Mouse (Mus musculus) frontal cortex, postnatal 25 days (tissue): ENCODE results near the gene Spire2.
"Not testable (repeated sequence)": the region's sequence is repeated elsewhere in the genome, so short reads cannot be mapped to it uniquely, and the experiment has no call there.

ENCODE experiments used
- DNase-seq, 2 experiments: peaks; one replicate each; pipeline ENCODE4 v3.0.0; 2022; ENCODE audit warnings: low spot score in 2 of 2

Gene Spire2

DNA sequence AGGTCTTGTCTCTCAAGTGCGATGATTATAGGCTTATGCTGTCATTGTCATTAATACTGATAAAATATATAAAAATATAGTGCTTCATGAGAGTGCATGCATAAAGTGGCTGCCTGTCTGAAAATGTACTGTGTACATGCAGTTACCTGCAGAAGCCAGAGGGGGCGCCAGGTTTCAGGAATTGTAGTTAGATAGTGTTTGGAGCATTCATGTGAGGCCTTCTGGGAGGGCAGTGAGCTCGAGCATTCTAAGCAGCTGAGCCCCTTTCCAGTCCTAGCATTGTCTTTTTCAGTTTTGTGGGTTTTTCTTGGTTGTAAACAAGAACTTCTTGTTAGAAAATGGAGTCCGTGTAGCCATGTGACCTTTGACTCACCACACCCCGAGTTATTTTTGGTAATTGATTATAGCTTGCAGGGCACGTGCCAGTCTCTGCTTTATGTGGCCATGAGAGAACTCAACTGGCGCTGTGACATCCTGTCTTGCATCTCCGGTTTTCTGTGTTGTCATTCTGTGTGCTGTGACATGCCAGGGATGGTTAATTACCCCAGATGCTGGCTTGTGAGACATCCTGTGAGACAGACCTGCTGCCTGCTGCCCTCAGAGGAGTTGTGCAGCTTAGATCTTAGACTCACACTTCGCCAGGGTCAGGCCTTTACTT is 52.5 kb downstream of the Spire2 start:
- DNase-seq, result no peak

- no peak for DNase-seq
These were observed 54.5 kb downstream of the Spire2 start for GRCm38 (mm10) chr8:123387041-123387440.

DNA sequence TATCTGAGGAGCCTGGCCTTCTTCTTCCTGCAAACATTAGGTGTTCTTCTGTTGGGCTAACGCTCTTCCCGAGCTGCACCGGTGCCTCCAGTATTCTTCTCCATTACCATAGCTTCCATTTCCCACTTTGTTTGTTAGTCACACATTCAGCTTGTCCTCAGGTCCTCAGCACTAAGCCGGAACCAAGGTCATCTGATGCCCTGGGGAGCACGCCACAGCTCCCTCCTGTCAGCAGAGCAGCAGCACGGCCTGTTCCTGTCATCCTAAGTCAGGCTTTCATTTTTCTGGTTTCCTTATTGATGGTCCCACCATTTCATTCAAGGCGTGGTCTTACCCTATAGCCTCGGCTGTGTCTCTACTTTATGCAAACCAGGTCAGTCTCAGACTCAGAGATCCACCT is 55.3 kb downstream of the Spire2 start:
- DNase-seq, result no peak

GRCm38 (mm10) chr8:123389026-123389425 is 56.5 kb downstream of the Spire2 start:
- DNase-seq, result no peak

DNA sequence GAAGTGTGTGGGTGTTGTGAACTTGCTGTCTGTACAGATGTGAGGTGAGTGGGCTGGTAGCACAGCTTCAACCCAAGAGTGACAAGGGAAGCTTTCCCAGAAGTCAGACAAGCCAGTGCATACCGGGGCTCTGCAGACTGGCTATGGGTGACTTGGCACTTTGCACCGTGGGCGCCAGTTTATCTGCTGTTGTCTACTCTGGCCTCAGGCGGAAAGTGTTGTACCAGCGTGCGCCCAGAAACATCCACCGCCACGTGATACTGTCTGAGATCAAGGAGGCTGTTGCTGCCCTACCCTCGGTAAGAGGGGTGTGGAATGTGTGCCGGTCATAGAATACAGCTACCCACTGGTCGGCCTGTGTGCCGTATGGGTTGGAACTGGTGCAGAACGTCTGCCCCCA is 65.8 kb downstream of the Spire2 start:
- DNase-seq, result no peak

GRCm38 (mm10) chr8:123401936-123402335 is 69.4 kb downstream of the Spire2 start:
- DNase-seq, result no peak

- no peak for DNase-seq
These were observed 70.3 kb downstream of the Spire2 start for GRCm38 (mm10) chr8:123402730-123403326.

DNA sequence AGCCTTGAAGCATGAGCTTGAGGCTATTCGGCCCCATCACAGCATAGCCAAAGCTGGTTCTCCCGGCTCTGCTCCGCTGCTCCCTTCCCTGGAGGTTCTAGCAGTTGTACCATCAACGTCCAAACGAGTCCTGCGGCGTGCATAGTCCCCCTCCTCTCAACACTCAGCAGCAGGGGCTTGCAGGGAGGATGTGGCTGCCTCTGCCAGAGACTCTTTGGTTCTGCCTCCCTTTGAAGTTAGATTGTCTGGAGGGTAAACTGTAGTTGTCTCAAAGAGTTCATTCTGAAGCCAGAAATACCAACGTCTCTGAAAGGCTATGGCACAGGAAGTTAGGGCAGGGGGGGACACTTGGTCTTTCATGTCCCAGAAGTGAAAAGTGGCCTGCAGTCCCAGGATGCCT is 72.0 kb downstream of the Spire2 start:
- DNase-seq, result no peak

GRCm38 (mm10) chr8:123406786-123407185 is 74.3 kb downstream of the Spire2 start, which contains the start of gene Mc1r:
Mc1r (plus strand) TSS chr8:123407107.
- DNase-seq, result peak; percentile 57 to 62

DNA sequence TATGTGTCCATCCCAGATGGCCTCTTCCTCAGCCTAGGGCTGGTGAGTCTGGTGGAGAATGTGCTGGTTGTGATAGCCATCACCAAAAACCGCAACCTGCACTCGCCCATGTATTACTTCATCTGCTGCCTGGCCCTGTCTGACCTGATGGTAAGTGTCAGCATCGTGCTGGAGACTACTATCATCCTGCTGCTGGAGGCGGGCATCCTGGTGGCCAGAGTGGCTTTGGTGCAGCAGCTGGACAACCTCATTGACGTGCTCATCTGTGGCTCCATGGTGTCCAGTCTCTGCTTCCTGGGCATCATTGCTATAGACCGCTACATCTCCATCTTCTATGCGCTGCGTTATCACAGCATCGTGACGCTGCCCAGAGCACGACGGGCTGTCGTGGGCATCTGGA is 75.1 kb downstream of the Spire2 start:
- DNase-seq, result no peak

- peak in 1 of 2 experiments; percentile 4 for DNase-seq
These were observed 76.4 kb downstream of the Spire2 start for GRCm38 (mm10) chr8:123408586-123409544.

DNA sequence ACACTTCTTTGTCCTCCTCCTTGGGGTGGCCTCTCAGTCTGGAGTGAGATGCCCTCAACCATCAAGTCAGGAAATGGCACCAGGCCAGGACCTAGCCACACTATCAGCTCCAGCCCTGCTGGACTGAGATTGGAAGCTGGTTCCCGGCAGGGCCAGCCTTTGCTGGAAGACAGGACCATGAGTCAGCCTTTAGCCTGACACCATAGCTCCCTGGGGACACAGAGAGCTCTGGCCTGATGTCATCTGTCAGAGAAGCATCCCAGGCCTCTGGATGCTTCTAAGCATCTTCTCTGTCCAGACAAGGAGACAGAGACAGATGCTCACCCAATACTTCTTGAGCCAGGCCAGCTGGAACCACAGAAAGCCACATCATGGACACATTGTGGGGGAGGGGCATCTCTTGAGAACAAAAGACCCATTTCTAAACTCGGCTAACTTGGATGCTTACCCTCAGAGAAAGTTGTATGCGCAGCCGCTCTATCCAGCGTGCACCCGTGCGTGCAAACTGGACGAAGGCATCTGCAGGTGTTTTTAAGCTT is 77.6 kb downstream of the Spire2 start:
- DNase-seq, result peak in 1 of 2 experiments; percentile 5

GRCm38 (mm10) chr8:123410788-123411187 is 78.3 kb downstream of the Spire2 start:
- DNase-seq, result no peak

- peak; percentile 82 to 83 for DNase-seq
These were observed 78.7 kb downstream of the Spire2 start, which contains the start of gene Tubb3 for GRCm38 (mm10) chr8:123411246-123411645. Tubb3 (plus strand) TSS chr8:123411424.

- DNase-seq, result no peak
These were observed 79.3 kb downstream of the Spire2 start for GRCm38 (mm10) chr8:123411781-123412327.

- DNase-seq, result peak in 1 of 2 experiments; percentile 59
These were observed 80.2 kb downstream of the Spire2 start for GRCm38 (mm10) chr8:123412560-123413170.

DNA sequence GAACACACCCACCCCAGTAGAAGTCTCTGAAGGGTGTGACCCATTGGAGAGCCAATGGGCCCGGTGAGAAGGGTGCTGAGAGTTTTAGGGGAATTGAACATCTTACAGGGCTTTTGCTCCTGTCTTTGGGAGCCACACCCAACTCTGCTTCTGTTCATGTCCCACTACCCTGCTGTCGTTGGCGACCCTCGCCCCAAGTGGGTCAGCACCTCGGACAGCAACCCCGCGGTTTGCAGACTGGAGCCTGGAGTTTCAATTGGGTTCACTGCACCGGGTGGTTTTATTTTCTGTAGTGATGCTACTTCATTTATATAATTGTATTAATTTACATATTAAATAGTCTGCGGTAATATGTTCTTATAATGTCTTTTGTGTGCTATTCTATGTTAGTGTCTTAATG is 81.7 kb downstream of the Spire2 start:
- DNase-seq, result no peak

- DNase-seq, result not testable (repeated sequence)
These were observed 82.6 kb downstream of the Spire2 start for GRCm38 (mm10) chr8:123414997-123415696.

- no peak for DNase-seq
These were observed 83.7 kb downstream of the Spire2 start for GRCm38 (mm10) chr8:123415967-123416943.
